Mouse (Mus musculus) G1E (cell line): Measurements from ENCODE around the gene H2-DMa.

Experiments
- CTCF ChIP-seq: IDR thresholded peaks from 2 replicates; pipeline ENCODE4 v1.5.1; 2012; ENCODE audit warnings: low read depth, low read length, inconsistent platforms, mixed read lengths
- GATA1 ChIP-seq: IDR thresholded peaks from 2 replicates; pipeline ENCODE4 v1.6.1; 2012; ENCODE audit warnings: borderline replicate concordance, low read length, inconsistent platforms, mixed read lengths
- GATA2 ChIP-seq: IDR thresholded peaks from 2 replicates; pipeline ENCODE4 v1.6.1; 2012; ENCODE audit warnings: low read depth, low read length, inconsistent platforms, borderline replicate concordance
- POLR2AphosphoS5 ChIP-seq: IDR thresholded peaks from 2 replicates; pipeline ENCODE4 v1.6.1; 2012; ENCODE audit warnings: low read depth, low read length, inconsistent platforms; ENCODE audit not compliant: insufficient replicate concordance
- TAL1 ChIP-seq: conservative IDR thresholded peaks from 2 replicates; pipeline ENCODE4 v1.6.1; 2012; ENCODE audit warnings: low read depth, low read length, inconsistent platforms, mixed read lengths

DNA sequence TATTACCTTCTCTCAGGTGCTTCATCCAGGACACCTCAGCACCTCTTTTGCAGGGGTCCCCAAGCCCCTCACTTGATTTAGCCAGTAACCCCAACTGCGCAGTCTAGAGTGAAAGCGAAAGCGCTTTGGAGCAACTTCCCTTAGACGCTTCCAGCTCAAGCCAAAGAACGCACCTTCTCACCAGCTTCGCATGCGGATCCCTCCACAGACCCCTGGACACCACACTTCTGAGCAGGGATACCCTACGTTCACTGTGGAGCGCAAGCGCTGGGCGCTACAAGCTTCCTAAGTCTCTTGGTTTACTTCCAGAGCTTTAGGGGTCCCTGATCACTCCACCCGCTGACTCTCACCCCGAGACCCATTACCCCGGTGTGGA lies 67.5 kb downstream of the H2-DMa start:
- no peak for TF ChIP-seq CTCF
- no peak for TF ChIP-seq TAL1
- TF ChIP-seq GATA1 = no peak
- TF ChIP-seq GATA2 = no peak
- no peak for TF ChIP-seq POLR2AphosphoS5
